Mouse (Mus musculus) retina, postnatal 1 day (tissue): Measurements from ENCODE around the gene Olfr1507.

Experiments
- DNase-seq: peaks from one replicate; pipeline ENCODE4 v3.0.0-alpha.2; 2012

Gene Olfr1507

GRCm38 (mm10) chr14:52495516-52495915 lies at the start of gene Olfr1507:
TSS of gene Olfr1507 (minus strand) at chr14:52495749.
- no peak for DNase-seq

- no peak for DNase-seq
These were observed 37.8 kb upstream of the Olfr1507 start for GRCm38 (mm10) chr14:52533336-52533735.

GRCm38 (mm10) chr14:52524952-52525351 lies 29.4 kb upstream of the Olfr1507 start:
- no peak for DNase-seq

GRCm38 (mm10) chr14:52467395-52467794 lies 28.2 kb downstream of the Olfr1507 start, which contains the start of gene Olfr1508:
TSS of gene Olfr1508 (minus strand) at chr14:52467495.
- DNase-seq = no peak

GRCm38 (mm10) chr14:52465738-52466137 lies 29.8 kb downstream of the Olfr1507 start:
- no peak for DNase-seq

- DNase-seq = no peak
These were observed 33.6 kb downstream of the Olfr1507 start for GRCm38 (mm10) chr14:52461928-52462327.

GRCm38 (mm10) chr14:52451138-52451537 lies 44.4 kb downstream of the Olfr1507 start:
- no peak for DNase-seq

- no peak for DNase-seq
These were observed 52.9 kb downstream of the Olfr1507 start, which contains the start of gene Olfr1509 for GRCm38 (mm10) chr14:52442690-52443089. TSS of gene Olfr1509 (plus strand) at chr14:52442990.
